Mouse (Mus musculus) frontal cortex, postnatal 36 days (tissue): Measurements from ENCODE around the gene Zkscan2.

Experiments
- DNase-seq, 2 experiments: peaks; one replicate each; pipeline ENCODE4 v3.0.0; 2022; ENCODE audit warnings: low spot score in 2 of 2

The Zkscan2 gene

DNA sequence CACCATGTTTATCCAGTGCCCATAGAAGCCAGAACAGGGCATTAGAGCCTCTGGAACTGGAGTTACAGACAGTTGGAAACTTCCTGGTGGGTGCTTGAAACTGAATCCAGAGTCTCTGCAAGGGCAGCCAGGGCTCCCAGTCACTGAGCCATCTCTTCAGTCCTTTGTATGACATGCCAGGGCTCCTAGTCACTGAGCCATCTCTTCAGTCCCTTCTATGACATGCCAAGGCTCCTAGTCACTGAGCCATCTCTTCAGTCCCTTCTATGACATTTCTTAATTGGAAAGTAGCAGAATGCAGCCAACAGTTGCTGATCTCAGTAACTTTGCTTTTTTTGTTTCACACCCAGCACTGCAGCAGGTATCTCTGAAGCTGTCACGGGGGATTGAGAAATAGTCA lies 58.2 kb downstream of the Zkscan2 start:
- no peak for DNase-seq

DNA sequence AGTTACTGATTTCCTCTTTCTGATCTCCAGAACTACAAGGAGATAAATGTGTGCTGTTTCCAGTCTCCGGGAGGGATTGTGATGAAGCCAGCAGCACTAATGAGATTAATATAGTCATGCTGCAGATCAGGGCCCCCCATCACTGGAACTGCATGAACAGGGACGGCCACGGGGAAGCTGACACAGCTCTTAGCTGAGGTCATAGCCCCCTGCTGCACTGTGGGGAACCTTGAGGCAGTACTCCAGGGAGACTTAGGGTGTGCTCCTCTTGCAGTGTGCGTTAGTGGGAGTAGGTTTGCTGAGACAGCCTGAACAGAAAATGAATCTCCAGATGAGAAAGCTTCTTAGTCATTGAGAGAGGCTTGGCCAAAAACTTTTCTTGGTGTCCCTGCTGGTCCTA lies 69.0 kb downstream of the Zkscan2 start:
- no peak for DNase-seq

DNA sequence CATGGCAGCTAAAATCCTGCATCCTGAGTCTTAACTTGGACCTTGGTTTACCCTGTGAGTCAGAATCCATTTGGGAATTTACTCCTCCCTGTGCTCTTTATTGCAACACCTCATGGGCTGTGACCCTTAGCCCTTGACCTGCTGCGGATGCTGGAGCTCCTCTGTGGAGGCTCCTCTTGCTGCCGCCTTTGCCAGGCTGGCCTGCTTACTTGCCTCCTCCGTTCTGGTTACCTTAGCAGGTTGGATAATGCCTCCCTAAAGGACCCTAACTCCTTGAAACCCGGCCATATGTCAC lies 69.9 kb downstream of the Zkscan2 start:
- DNase-seq: no peak

DNA sequence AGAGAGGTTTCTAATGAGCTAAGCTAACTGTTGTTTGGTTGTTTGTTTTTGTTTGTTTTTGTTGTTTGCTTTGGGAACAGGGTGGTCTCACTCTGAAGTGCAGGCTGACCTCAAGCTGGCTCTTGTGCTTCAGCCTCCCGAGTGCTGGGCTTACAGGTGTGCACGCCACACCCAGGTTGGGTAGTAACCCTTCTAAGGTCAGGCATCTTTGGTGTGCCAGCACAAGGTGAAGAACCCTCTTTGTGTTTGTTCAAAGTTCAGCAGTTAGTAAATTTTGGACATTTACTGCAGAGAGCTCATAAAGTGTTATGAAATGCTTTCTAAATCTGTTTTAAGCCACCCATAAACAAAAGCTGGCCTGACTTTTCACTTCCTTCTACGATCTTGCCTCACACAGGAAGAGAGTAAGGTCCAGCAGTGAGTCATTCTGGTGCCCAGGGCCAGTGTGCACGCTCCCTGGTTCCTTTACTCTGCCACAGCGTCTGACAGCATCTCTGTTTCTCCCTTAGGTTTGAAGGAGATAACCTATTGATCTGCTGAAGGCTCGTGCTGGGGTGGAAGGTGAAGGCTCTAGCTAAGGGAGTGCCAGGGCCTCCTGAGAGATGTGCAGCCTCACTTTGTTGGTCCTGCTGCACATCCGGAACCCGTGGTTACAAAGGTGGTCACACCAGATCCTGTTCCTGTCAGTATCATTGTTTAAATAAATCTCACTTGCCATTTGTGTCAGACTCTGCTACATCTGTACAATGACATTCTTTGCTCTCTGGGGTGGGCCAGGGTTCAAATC lies 70.4 kb downstream of the Zkscan2 start:
- DNase-seq: no peak
